Mouse (Mus musculus): ENCODE measurements at regions not wholly inside any gene's neighbourhood (a gene's known extent, or its start where the extent isn't known, plus 50 kb on each side); places are given as distances from the start of the nearest gene placed in this dataset.

- TF ChIP-seq CTCF (IDR thresholded peaks at IDR 0.05; ENCODE audit: low read depth): no peak
- TF ChIP-seq EP300 (optimal IDR thresholded peaks at IDR 0.05): no peak
Observed at GRCm38 (mm10) chr17:68218246-68218645, 55.4 kb upstream of the L3mbtl4 start.

Measured in stomach, postnatal 0 days (tissue).